Mouse (Mus musculus) ES-Bruce4 (cell line): ENCODE data around the gene Myo10.

Experiments used
- CTCF ChIP-seq: IDR thresholded peaks from one replicate; pipeline ENCODE4 v1.8.1; 2011; ENCODE audit warnings: low read depth, low read length
- POLR2A ChIP-seq: IDR thresholded peaks from one replicate; pipeline ENCODE4 v1.8.1; 2011; ENCODE audit warnings: low read length; ENCODE audit not compliant: insufficient read depth

DNA sequence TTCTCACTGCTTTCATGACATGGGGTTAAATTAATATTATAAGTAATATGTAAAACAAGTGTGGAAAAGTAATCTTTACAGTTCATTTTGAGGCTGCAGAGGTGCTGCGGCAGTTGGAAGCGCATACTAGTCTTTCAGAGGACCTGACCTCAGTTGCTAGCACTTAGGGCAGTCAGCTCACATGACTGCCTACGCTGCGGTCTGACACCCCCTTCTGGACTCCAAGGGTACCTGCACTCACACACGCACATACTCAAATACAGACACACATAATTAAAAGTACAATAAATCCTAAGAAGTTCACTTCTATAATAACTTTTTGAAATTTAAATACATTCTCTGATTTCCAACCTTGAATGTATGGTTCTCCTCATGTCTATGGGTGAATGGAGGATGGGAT lies 80.3 kb downstream of the Myo10 start:
- TF ChIP-seq CTCF = no peak
- TF ChIP-seq POLR2A = no peak
